Mouse (Mus musculus) neural tube, embryonic 13.5 days (tissue): Measurements from ENCODE around the gene Nrxn1. TPM values are rescaled to one million over a fixed set of nuclear protein-coding genes. Genes with fewer than 3 reads are reported as not detected.

Experiments used
- ATAC-seq: fragments of 200-750 bp; cut with Nextera tagmentation; 2 replicates; pipeline ENCODE4 v1.8.0; 2017; ENCODE audit warnings: low read depth, mild to moderate bottlenecking, moderate TSS enrichment, moderate library complexity
- H3K27ac ChIP-seq: fragments of 300-500 bp; sonication (generic); replicated peaks from 2 replicates; pipeline ENCODE4 v1.5.1; 2015; ENCODE audit warnings: moderate library complexity, mild to moderate bottlenecking, inconsistent platforms
- H3K27me3 ChIP-seq: fragments of 300-500 bp; sonication (generic); 2 replicates; pipeline ENCODE4 v1.6.1; 2015; ENCODE audit warnings: mild to moderate bottlenecking, inconsistent platforms
- H3K36me3 ChIP-seq: fragments of 300-500 bp; sonication (generic); 2 replicates; pipeline ENCODE4 v1.6.1; 2015; ENCODE audit warnings: mild to moderate bottlenecking, inconsistent platforms
- H3K4me1 ChIP-seq: fragments of 300-500 bp; sonication (generic); replicated peaks from 2 replicates; pipeline ENCODE4 v1.6.1; 2015; ENCODE audit warnings: inconsistent platforms
- H3K4me2 ChIP-seq: fragments of 300-500 bp; sonication (generic); 2 replicates; pipeline ENCODE4 v1.6.1; 2015; ENCODE audit warnings: inconsistent platforms, mild to moderate bottlenecking, moderate library complexity
- H3K4me3 ChIP-seq: fragments of 300-500 bp; sonication (generic); 2 replicates; pipeline ENCODE4 v1.5.1; 2015; ENCODE audit warnings: mild to moderate bottlenecking, inconsistent platforms
- H3K9ac ChIP-seq: fragments of 300-500 bp; sonication (generic); 2 replicates; pipeline ENCODE4 v1.6.1; 2015; ENCODE audit warnings: moderate library complexity, mild to moderate bottlenecking, inconsistent platforms
- H3K9me3 ChIP-seq: fragments of 300-500 bp; sonication (generic); 2 replicates; pipeline ENCODE4 v1.6.1; 2016; ENCODE audit warnings: inconsistent platforms
- WGBS: fragments of 180-500 bp; shearing (Covaris S2); methylation state at CpG from one replicate; pipeline ENCODE4 v1.1.7; 2015; 5-methylcytosine and 5-hydroxymethylcytosine counted together
- polyA plus RNA-seq: library from polyadenylated mRNA; unstranded; fragments of >200 nt; fragmentation: Nextera tagmentation; extraction: Ambion mirVana; gene quantifications from 2 replicates; pipeline ENCODE4 v1.2.1, GENCODE M21; 2015

Nrxn1 gene
- polyA plus RNA-seq, 1 experiment from 2014 or later: 175 TPM

- Histone ChIP-seq H3K27me3 (no peaks in the 10 kb centered on the region), H3K4me1 (no peaks in the 10 kb centered on the region), H3K27ac (no peak overlapping the region), H3K9me3 (no peaks in the 10 kb centered on the region), H3K4me2 (no peak overlapping the region), H3K9ac (no peak overlapping the region), H3K4me3 (no peak overlapping the region), H3K36me3 (no peaks in the 10 kb centered on the region)
- WGBS: 89% methylated on average over 2 of the region's 2 CpGs
- no peak for ATAC-seq
These were observed 963.7 kb downstream of the Nrxn1 start for GRCm38 (mm10) chr17:90129183-90129582.

- no peak overlapping the region for H3K27ac ChIP-seq
- no peaks in the 10 kb centered on the region for H3K36me3 ChIP-seq
- H3K4me2 ChIP-seq: no peak overlapping the region
- no peak for ATAC-seq
- H3K27me3 ChIP-seq: no peaks in the 10 kb centered on the region
- H3K4me1 ChIP-seq: no peaks in the 10 kb centered on the region
- WGBS: 51% methylated on average over 1 of the region's 1 CpGs
- H3K4me3 ChIP-seq: no peak overlapping the region
- no peaks in the 10 kb centered on the region for H3K9me3 ChIP-seq
- no peak overlapping the region for H3K9ac ChIP-seq
These were observed 965.3 kb downstream of the Nrxn1 start for GRCm38 (mm10) chr17:90127561-90127960.

GRCm38 (mm10) chr17:90122796-90123481 is 969.9 kb downstream of the Nrxn1 start:
- H3K27ac ChIP-seq: 0 out of 2 replicates have a peak overlapping the region, but pooled peaks have one; percentile 42
- ATAC-seq: no peak

GRCm38 (mm10) chr17:90116241-90116640 is 976.6 kb downstream of the Nrxn1 start:
- no peaks in the 10 kb centered on the region for H3K4me1 ChIP-seq
- no peak for ATAC-seq
- 86% methylated on average over 2 of the region's 2 CpGs for WGBS
- no peaks in the 10 kb centered on the region for H3K27me3 ChIP-seq
- H3K9me3 ChIP-seq: no peaks in the 10 kb centered on the region
- H3K9ac ChIP-seq: no peak overlapping the region
- H3K27ac ChIP-seq: no peak overlapping the region
- no peak overlapping the region for H3K4me2 ChIP-seq
- H3K4me3 ChIP-seq: no peak overlapping the region
- no peaks in the 10 kb centered on the region for H3K36me3 ChIP-seq

More at GRCm38 (mm10) chr17:90122796-90123481, 969.9 kb downstream of the Nrxn1 start:
- Histone ChIP-seq H3K4me3 (no peak overlapping the region), H3K36me3 (no peaks in the 10 kb centered on the region), H3K4me2 (no peak overlapping the region), H3K9ac (no peak overlapping the region), H3K4me1 (no peaks in the 10 kb centered on the region), H3K27me3 (no peaks in the 10 kb centered on the region), H3K9me3 (no peaks in the 10 kb centered on the region)
- WGBS: 75% methylated on average over 5 of the region's 5 CpGs

- WGBS: 82% methylated on average over 3 of the region's 3 CpGs
- no peak overlapping the region for H3K4me2 ChIP-seq
- no peak overlapping the region for H3K4me3 ChIP-seq
- no peaks in the 10 kb centered on the region for H3K4me1 ChIP-seq
- no peak overlapping the region for H3K9ac ChIP-seq
- no peaks in the 10 kb centered on the region for H3K27me3 ChIP-seq
- H3K9me3 ChIP-seq: no peaks in the 10 kb centered on the region
- no peaks in the 10 kb centered on the region for H3K36me3 ChIP-seq
- no peak overlapping the region for H3K27ac ChIP-seq
- no peak for ATAC-seq
These were observed 997.9 kb downstream of the Nrxn1 start for GRCm38 (mm10) chr17:90094999-90095398.

- Histone ChIP-seq H3K9me3 (no peaks in the 10 kb centered on the region), H3K27me3 (no peaks in the 10 kb centered on the region), H3K4me1 (peaks cover 23% of the 10 kb centered on the region), H3K4me3 (peak overlapping the region; percentile 39), H3K9ac (peak overlapping the region; percentile 55), H3K4me2 (peak overlapping the region; percentile 58), H3K27ac (peak overlapping the region; percentile 88), H3K36me3 (no peaks in the 10 kb centered on the region)
- WGBS: 3% methylated on average over 12 of the region's 12 CpGs
- peak; percentile 98 for ATAC-seq
These were observed 1004.6 kb downstream of the Nrxn1 start for GRCm38 (mm10) chr17:90088314-90088650.

GRCm38 (mm10) chr17:90087616-90088313 is 1005.1 kb downstream of the Nrxn1 start:
- H3K36me3 ChIP-seq: no peaks in the 10 kb centered on the region
- ATAC-seq: peak; percentile 71
- H3K27me3 ChIP-seq: no peaks in the 10 kb centered on the region
- peaks cover 23% of the 10 kb centered on the region for H3K4me1 ChIP-seq
- H3K9ac ChIP-seq: peak overlapping the region; percentile 55
- no peaks in the 10 kb centered on the region for H3K9me3 ChIP-seq
- peak overlapping the region; percentile 88 for H3K27ac ChIP-seq
- H3K4me3 ChIP-seq: peak overlapping the region; percentile 39
- WGBS: 32% methylated on average over 11 of the region's 11 CpGs
- peak overlapping the region; percentile 58 for H3K4me2 ChIP-seq

GRCm38 (mm10) chr17:90086826-90087225 is 1006.0 kb downstream of the Nrxn1 start:
- Histone ChIP-seq H3K27me3 (no peaks in the 10 kb centered on the region), H3K4me1 (peaks cover 23% of the 10 kb centered on the region), H3K4me2 (peak overlapping the region; percentile 39), H3K27ac (peak overlapping the region; percentile 81), H3K4me3 (peak overlapping the region; percentile 12; the same call in 1 of the 2 replicates), H3K9me3 (no peaks in the 10 kb centered on the region), H3K36me3 (no peaks in the 10 kb centered on the region), H3K9ac (peak overlapping the region; percentile 41)
- WGBS: 0% methylated on average over 1 of the region's 1 CpGs
- ATAC-seq: peak; percentile 80

- H3K36me3 ChIP-seq: no peaks in the 10 kb centered on the region
- H3K4me2 ChIP-seq: no peak overlapping the region
- ATAC-seq: peak; percentile 64
- H3K27ac ChIP-seq: peak overlapping the region; percentile 78
- H3K4me1 ChIP-seq: peaks cover 30% of the 10 kb centered on the region
- H3K9me3 ChIP-seq: no peaks in the 10 kb centered on the region
- 29% methylated on average over 6 of the region's 6 CpGs for WGBS
- no peaks in the 10 kb centered on the region for H3K27me3 ChIP-seq
- no peak overlapping the region for H3K4me3 ChIP-seq
- H3K9ac ChIP-seq: no peak overlapping the region
These were observed 1013.9 kb downstream of the Nrxn1 start for GRCm38 (mm10) chr17:90079003-90079402.

- no peak overlapping the region for H3K4me3 ChIP-seq
- no peaks in the 10 kb centered on the region for H3K9me3 ChIP-seq
- H3K27ac ChIP-seq: peak overlapping the region; percentile 78
- no peak overlapping the region for H3K9ac ChIP-seq
- WGBS: 7% methylated on average over 3 of the region's 3 CpGs
- peaks cover 30% of the 10 kb centered on the region for H3K4me1 ChIP-seq
- no peaks in the 10 kb centered on the region for H3K36me3 ChIP-seq
- peak; percentile 90 for ATAC-seq
- no peaks in the 10 kb centered on the region for H3K27me3 ChIP-seq
- no peak overlapping the region for H3K4me2 ChIP-seq
These were observed 1014.4 kb downstream of the Nrxn1 start for GRCm38 (mm10) chr17:90078488-90078887.

- no peak for ATAC-seq
- Histone ChIP-seq H3K4me1 (peaks cover 34% of the 10 kb centered on the region), H3K4me3 (no peak overlapping the region), H3K27ac (no peak overlapping the region), H3K9ac (no peak overlapping the region), H3K9me3 (no peaks in the 10 kb centered on the region), H3K27me3 (no peaks in the 10 kb centered on the region), H3K4me2 (no peak overlapping the region), H3K36me3 (no peaks in the 10 kb centered on the region)
- WGBS: 8% methylated on average over 1 of the region's 1 CpGs
These were observed 1030.0 kb downstream of the Nrxn1 start for GRCm38 (mm10) chr17:90062866-90063265.

GRCm38 (mm10) chr17:90060872-90061271 is 1032.0 kb downstream of the Nrxn1 start:
- Histone ChIP-seq H3K27ac (peak overlapping the region; percentile 14; the same call in 1 of the 2 replicates), H3K4me1 (peaks cover 34% of the 10 kb centered on the region), H3K9ac (no peak overlapping the region), H3K9me3 (no peaks in the 10 kb centered on the region), H3K4me3 (no peak overlapping the region), H3K27me3 (no peaks in the 10 kb centered on the region), H3K4me2 (no peak overlapping the region), H3K36me3 (no peaks in the 10 kb centered on the region)
- ATAC-seq: peak; percentile 80
- WGBS: 25% methylated on average over 5 of the region's 5 CpGs
